Mouse (Mus musculus) spleen, adult 12 weeks (tissue): ENCODE results near the gene Zfp346.

Source experiments
- DNase-seq: peaks from one replicate; pipeline ENCODE4 v3.0.0; 2022; ENCODE audit warnings: low spot score

Gene Zfp346

DNA sequence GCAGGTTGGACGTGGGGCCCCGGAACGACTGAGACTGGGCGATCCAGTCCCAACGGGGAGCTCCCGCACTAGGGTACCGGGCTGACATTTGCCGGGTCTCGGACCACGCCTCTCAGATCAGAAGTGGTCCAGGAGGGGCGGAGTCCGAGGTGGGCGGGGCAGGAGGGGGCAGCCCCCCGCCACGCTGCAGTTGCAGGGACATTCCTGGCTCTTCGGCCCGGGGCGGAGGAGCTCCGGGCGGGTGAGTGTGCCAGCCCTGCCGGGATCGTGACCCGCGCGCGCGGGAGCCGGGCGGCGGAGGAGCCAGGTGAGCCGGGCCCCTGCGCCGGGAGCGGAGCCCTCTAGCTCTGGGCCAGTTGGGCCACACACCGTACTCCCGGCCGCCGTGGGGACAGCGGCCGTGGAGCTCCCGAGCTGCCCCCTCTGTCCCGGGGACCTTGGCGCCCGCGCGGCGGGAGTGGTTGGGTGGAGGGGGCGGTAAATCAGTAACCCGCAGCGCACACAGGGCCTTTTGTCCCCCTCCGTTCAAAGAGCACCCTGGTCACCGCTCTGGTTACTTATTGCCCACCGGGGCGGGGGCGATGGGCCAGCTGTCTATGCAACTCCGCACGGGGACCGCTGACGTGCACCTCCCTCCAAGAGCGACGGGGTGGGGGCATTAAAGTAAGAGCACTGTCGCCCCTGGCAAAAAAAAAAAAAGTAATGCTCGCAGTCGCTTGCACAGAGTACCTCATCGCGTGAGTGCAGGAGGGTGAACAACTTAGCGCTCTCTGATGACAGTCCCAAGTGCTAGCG is 47.7 kb downstream of the Zfp346 start, which contains the start of gene Fgfr4:
Gene Fgfr4, plus strand, starts transcription at position 20 of the 795 bp plus-strand sequence.
- no peak for DNase-seq

GRCm38 (mm10) chr13:55153951-55154350 is 48.8 kb downstream of the Zfp346 start:
- no peak for DNase-seq

GRCm38 (mm10) chr13:55162365-55162764 is 57.3 kb downstream of the Zfp346 start:
- no peak for DNase-seq

DNA sequence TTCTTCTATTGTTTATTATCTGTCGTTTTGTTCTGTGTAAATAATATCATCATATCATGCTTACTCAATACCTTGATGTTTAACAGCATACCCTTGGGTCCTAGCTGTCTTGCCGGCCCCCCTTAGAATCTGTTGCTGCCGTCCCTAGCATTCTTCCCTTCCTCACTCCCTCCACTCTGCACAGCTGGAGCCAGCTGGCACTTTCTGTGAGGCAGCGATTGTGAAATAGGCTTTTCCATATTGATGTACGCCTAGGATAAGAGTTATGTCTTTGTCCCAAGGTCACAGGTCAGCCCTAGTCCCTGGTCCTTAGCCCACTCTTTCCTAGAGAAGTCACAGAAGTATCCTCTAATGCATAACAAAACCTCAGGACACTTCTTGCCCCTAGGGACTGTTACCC is 58.4 kb downstream of the Zfp346 start:
- DNase-seq: no peak

DNA sequence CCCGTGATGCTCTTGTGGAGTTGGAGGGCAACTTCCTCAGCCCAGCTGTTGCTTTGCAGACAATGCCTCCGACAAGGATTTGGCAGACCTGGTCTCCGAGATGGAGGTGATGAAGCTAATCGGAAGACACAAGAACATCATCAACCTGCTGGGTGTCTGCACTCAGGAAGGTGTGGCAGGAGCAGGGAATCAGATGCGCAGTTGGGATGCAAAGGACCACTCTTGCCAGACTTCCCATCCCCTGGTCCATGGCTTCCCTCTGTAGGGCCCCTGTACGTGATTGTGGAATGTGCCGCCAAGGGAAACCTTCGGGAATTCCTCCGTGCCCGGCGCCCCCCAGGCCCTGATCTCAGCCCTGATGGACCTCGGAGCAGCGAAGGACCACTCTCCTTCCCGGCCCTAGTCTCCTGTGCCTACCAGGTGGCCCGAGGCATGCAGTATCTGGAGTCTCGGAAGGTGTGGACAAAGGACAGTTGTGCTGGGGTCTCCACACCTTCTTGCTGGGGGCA is 60.8 kb downstream of the Zfp346 start:
- DNase-seq: no peak

DNA sequence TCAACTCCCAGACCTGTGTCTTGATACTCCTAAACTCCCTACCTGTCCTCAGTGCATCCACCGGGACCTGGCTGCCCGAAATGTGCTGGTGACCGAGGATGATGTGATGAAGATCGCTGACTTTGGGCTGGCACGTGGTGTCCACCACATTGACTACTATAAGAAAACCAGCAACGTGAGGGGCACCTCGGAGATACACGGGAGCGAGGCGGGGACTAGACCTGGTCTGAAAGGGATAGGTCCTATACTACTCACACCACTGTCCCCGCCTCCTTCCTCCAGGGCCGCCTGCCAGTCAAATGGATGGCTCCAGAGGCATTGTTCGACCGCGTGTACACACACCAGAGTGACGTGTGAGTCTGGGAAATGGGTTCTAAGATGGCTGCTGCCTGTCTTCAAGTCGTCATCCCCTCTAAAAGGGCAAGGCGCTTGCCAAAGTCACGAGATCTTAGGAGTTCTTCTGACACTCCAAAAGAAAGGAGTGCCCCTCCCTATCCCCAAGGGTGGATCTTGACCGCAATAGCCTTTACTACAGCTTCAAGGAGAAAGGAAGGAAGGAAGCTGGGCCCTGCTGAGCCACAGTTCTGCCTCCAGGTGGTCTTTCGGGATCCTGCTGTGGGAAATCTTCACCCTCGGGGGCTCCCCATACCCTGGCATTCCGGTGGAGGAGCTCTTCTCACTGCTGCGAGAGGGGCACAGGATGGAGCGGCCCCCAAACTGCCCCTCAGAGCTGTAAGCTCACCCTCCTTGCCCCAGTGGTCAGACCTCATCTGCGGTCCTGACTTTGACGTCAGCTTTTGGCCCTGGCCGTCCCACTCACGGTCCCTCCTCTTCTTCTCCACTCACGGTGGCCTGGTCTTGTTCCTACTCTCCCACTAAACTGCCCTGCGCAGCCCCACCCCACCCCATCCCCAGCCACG is 62.0 kb downstream of the Zfp346 start:
- no peak for DNase-seq

- no peak for DNase-seq
These were observed 62.7 kb downstream of the Zfp346 start for GRCm38 (mm10) chr13:55167798-55168197.

DNA sequence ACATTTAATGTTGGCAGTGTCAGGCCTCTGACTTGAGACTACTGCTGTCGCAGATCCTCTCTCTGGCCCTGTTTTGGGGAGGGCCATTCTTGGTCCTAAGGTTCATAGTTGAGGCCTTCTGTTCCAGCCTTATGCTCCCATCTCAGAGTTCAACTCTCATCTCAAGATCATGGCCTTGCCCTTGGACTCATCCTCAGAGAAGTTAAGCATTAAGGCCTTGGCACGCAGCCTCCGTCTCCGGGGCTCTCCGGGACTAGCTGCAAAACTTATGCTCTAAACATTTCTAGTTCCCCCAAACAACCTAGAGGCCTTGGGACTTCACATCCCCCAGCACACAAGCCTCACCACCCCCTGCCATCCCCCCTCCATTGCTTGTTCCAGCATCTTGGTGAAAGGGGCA is 63.1 kb downstream of the Zfp346 start:
- no peak for DNase-seq

- no peak for DNase-seq
These were observed 63.9 kb downstream of the Zfp346 start for GRCm38 (mm10) chr13:55168958-55169369.

GRCm38 (mm10) chr13:55171517-55172335 is 66.6 kb downstream of the Zfp346 start:
- DNase-seq: no peak

DNA sequence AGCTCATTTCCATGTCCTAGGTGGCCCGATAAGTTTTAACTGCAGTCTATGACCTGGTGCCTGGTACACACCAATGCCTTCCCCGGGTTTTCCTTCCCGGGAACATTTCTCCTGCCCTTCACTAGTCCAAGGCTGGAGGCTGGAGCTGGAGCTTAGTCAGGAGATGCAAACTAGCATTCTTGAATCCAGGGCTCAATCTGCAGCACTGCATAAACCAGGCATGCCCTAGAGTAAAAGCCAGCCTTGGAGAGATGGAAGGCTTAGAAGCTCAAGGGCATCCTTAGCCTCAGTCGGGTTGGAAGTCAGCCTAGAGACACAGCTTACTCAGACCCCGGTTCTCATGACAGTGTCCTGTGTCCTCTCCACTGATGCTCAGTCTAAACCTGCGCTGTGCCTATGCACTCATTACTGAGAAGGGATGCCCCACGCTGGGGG is 67.2 kb downstream of the Zfp346 start:
- no peak for DNase-seq

DNA sequence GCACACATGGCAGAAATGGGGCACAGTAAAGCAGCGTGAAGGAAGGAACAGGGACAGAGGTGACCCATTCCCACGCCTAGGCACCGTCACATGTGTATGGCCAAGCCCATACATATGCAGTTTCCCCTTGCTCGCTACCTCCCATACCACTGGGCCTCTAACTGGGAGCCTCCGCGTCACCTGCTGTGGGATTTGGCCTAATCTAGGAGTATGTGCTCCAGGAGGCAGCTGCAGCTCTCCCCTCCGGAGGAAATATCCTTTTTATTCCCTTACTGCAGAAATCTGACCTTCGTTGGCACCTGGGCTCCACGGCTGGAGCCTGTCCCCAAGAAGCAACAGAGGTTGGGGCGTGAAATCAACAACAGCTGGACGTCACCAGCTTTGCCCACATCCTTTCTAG is 69.2 kb downstream of the Zfp346 start:
- DNase-seq: no peak

- DNase-seq: no peak
These were observed 71.2 kb downstream of the Zfp346 start for GRCm38 (mm10) chr13:55176265-55176664.

DNA sequence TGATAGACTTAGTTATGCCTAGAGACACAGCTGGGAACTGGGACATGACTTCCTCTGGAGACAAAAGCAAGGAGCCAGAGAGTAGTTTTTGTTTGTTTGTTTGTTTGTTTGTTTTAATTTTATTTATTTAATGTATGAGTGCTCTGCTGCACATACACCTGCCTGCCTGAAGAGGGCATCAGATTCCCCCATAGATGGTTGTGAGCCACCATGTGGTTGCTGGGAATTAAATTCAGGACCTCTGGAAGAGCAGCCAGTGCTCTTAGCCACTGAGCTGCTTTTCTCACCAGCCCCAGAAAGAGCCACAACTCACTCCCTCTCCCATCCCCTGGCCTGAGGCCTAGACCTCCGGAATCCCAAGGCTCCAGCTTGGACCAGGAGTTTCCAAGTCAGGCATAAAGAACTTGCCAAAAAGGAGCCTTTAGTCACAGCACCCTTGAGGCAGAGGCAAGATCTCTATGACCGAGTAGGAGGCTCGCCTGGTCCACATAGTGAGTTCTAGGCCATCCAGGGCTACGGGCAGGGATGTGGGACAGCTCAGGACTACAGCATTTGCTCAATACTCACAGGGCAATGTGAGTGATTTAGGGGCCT is 72.9 kb downstream of the Zfp346 start:
- no peak for DNase-seq

DNA sequence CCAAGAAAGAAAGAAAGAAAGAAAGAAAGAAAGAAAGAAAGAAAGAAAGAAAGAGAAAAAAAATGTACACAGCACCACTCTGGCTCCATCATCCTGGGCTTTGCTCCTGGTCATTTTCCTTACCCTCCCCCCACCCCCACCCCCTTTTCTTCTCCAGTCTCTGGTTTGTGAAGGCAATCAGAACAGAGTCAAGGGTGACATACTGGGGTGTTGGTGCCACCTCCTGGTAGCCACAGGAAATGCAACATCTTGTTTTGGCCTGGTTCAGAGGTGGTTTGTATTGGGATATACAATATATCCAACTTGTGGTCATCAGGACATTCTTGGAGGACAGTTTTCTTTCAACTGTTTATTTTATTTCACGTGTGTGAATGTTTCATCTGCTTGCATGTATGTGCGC is 73.4 kb downstream of the Zfp346 start:
- peak; percentile 46 for DNase-seq

DNA sequence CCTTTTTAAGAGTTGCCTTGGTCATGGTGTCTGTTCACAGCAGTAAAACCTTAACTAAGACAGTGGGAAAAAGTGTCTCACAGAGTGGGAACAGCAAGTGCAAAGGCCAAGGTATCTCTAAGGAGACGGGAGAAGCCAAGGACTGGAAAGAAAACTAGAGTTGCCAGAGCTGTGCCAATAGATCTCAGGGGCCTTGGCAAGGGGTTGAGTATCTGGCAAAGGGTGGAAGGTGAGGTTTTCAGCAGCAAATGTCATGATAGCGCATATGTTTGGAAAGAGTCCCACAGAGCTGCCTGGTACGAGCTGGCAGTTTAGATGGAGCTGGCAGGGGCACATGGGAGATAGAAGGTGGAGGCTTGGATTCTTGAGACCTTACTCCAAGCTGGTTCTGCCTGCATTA is 74.5 kb downstream of the Zfp346 start:
- no peak for DNase-seq

DNA sequence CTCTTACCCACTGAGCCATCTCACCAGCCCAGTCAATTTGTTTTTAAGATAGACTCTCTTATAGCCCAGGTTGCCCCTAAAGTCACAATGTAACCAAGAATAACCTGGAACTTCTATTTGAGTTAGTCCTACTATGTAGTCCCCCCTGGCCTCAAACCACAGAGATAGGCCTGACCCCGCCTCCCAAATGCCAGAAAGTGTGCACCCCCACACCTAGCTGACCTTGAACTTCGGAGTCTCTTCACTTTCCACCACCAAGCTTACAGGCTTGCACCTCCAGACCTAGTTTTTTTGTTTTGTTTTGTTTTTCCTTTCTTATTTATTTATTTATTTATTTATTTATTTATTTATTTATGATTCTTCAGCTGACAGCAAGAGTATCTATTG is 76.7 kb downstream of the Zfp346 start:
- no peak for DNase-seq

- peak; percentile 64 for DNase-seq
These were observed 77.2 kb downstream of the Zfp346 start for GRCm38 (mm10) chr13:55182173-55182894.

- no peak for DNase-seq
These were observed 78.3 kb downstream of the Zfp346 start for GRCm38 (mm10) chr13:55183382-55183781.
